Mouse (Mus musculus): ENCODE results near the gene Xrcc5. TPM values are rescaled to one million over a fixed set of nuclear protein-coding genes. Genes with fewer than 3 reads are reported as not detected.
A peak's percentile ranks its signal among the peaks of the same experiment; 100 is the strongest.

Gene Xrcc5
- polyA plus RNA-seq, 1 experiment from 2014 or later: 38.5 TPM

- no peak for DNase-seq (ENCODE audit: low read depth, low spot score)
- POLR2A ChIA-PET: no interaction called here
- TF ChIP-seq CTCF (IDR thresholded peaks at IDR 0.05): no peak
- H3K27me3 ChIP-seq: no peaks in the 10 kb centered on the region
- CTCF ChIA-PET: no interaction called here
- ATAC-seq: no peak
- in situ Hi-C loops (cut with MboI; ENCODE audit: low pct_unique_long_range_greater_than_20kb): no loop called here
Observed at GRCm38 (mm10) chr1:72291925-72292324, 15.3 kb upstream of the Xrcc5 start.

- H3K27me3 ChIP-seq: no peaks in the 10 kb centered on the region
- TF ChIP-seq CTCF (IDR thresholded peaks at IDR 0.05): no peak
- in situ Hi-C loops (cut with MboI; ENCODE audit: low pct_unique_long_range_greater_than_20kb): no loop called here
- ATAC-seq (no peak), DNase-seq (ENCODE audit: low read depth, low spot score) (no peak)
- POLR2A ChIA-PET: interaction anchor here (0.6 kb wide), 1 partner anchor 69 kb away, joined by 3 read pairs; no protein-coding TSS in a partner anchor
- CTCF ChIA-PET: no interaction called here
Observed at GRCm38 (mm10) chr1:72293869-72294663, 13.2 kb upstream of the Xrcc5 start.

- TF ChIP-seq CTCF (IDR thresholded peaks at IDR 0.05): no peak
- CTCF ChIA-PET: no interaction called here
- POLR2A ChIA-PET: no interaction called here
- ATAC-seq (no peak), DNase-seq (ENCODE audit: low read depth, low spot score) (no peak)
- no peaks in the 10 kb centered on the region for H3K27me3 ChIP-seq
- in situ Hi-C loops (cut with MboI; ENCODE audit: low pct_unique_long_range_greater_than_20kb): no loop called here
Observed at GRCm38 (mm10) chr1:72295746-72296145, 11.5 kb upstream of the Xrcc5 start.

- no peaks in the 10 kb centered on the region for H3K27me3 ChIP-seq
- no peak for ATAC-seq
- no peak for TF ChIP-seq CTCF (IDR thresholded peaks at IDR 0.05)
- no peak for DNase-seq (ENCODE audit: low read depth, low spot score)
- POLR2A ChIA-PET: no interaction called here
- in situ Hi-C loops (cut with MboI; ENCODE audit: low pct_unique_long_range_greater_than_20kb): loop anchor here (10.0 to 25.0 kb wide), 3 partner anchors 410 to 1510 kb away; partner anchors contain the start of genes Ankar and Rpl37a
- CTCF ChIA-PET: no interaction called here
Observed at GRCm38 (mm10) chr1:72301845-72302244, 5.4 kb upstream of the Xrcc5 start.

GRCm38 (mm10) chr1:72306241-72306640, 980 bp upstream of the Xrcc5 start:
- DNase-seq (ENCODE audit: low read depth, low spot score) (no peak), ATAC-seq (no peak)
- POLR2A ChIA-PET: interaction anchor here (0.7 kb wide), 1 partner anchor 19 kb away, joined by 3 read pairs; no protein-coding TSS in a partner anchor
- CTCF ChIA-PET: interaction anchor here (1.2 kb wide), 1 partner anchor 22 kb away, joined by 3 read pairs; the partner anchor contains the start of genes Pecr and Tmem169
- in situ Hi-C loops (cut with MboI; ENCODE audit: low pct_unique_long_range_greater_than_20kb): loop anchor here (5.0 to 25.0 kb wide), 4 partner anchors 49 to 1506 kb away; partner anchors contain the start of genes Ankar and Rpl37a
- TF ChIP-seq CTCF (IDR thresholded peaks at IDR 0.05): no peak
- no peaks in the 10 kb centered on the region for H3K27me3 ChIP-seq

- peak; percentile 64 for TF ChIP-seq CTCF (IDR thresholded peaks at IDR 0.05)
- ATAC-seq (peak; percentile 24), DNase-seq (ENCODE audit: low read depth, low spot score) (no peak)
- CTCF ChIA-PET: interaction anchor here (1.2 kb wide), 1 partner anchor 23 kb away, joined by 3 read pairs; the partner anchor contains the start of genes Pecr and Tmem169
- no peaks in the 10 kb centered on the region for H3K27me3 ChIP-seq
- POLR2A ChIA-PET: interaction anchor here (0.7 kb wide), 1 partner anchor 19 kb away, joined by 3 read pairs; no protein-coding TSS in a partner anchor
- in situ Hi-C loops (cut with MboI; ENCODE audit: low pct_unique_long_range_greater_than_20kb): loop anchor here (5.0 to 25.0 kb wide), 4 partner anchors 49 to 1506 kb away; partner anchors contain the start of genes Ankar and Rpl37a
Observed at GRCm38 (mm10) chr1:72306679-72307181, 491 bp upstream of the Xrcc5 start.

- in situ Hi-C loops (cut with MboI; ENCODE audit: low pct_unique_long_range_greater_than_20kb): loop anchor here (5.0 to 25.0 kb wide), 4 partner anchors 52 to 1503 kb away; partner anchors contain the start of genes Ankar and Rpl37a
- CTCF ChIA-PET: interaction anchor here (1.3 kb wide), 1 partner anchor 36 kb away, joined by 3 read pairs; no protein-coding TSS in a partner anchor
- no peaks in the 10 kb centered on the region for H3K27me3 ChIP-seq
- POLR2A ChIA-PET: interaction anchor here (1.6 kb wide), 1 partner anchor 52 kb away, joined by 3 read pairs; no protein-coding TSS in a partner anchor
- DNase-seq (ENCODE audit: low read depth, low spot score) (no peak), ATAC-seq (no peak)
- no peak for TF ChIP-seq CTCF (IDR thresholded peaks at IDR 0.05)
Observed at GRCm38 (mm10) chr1:72308919-72309318, 1.7 kb downstream of the Xrcc5 start.

- TF ChIP-seq CTCF (IDR thresholded peaks at IDR 0.05): no peak
- DNase-seq (ENCODE audit: low read depth, low spot score) (no peak), ATAC-seq (no peak)
- in situ Hi-C loops (cut with MboI; ENCODE audit: low pct_unique_long_range_greater_than_20kb): loop anchor here (5.0 to 25.0 kb wide), 5 partner anchors 53 to 1502 kb away; partner anchors contain the start of genes Ankar and Rpl37a
- ChIA-PET CTCF (interaction anchor here (1.2 to 1.3 kb wide), 2 partner anchors 8 to 37 kb away, joined by 3 to 4 read pairs; no protein-coding TSS in a partner anchor), POLR2A (no interaction called here)
- H3K27me3 ChIP-seq: no peaks in the 10 kb centered on the region
Observed at GRCm38 (mm10) chr1:72309744-72310424, 2.7 kb downstream of the Xrcc5 start.

GRCm38 (mm10) chr1:72312701-72313398, 5.6 kb downstream of the Xrcc5 start:
- no peak for DNase-seq (ENCODE audit: low read depth, low spot score)
- ATAC-seq: no peak
- no peak for TF ChIP-seq CTCF (IDR thresholded peaks at IDR 0.05)
- no peaks in the 10 kb centered on the region for H3K27me3 ChIP-seq
- in situ Hi-C loops (cut with MboI; ENCODE audit: low pct_unique_long_range_greater_than_20kb): loop anchor here (10.0 to 25.0 kb wide), 3 partner anchors 262 to 1499 kb away; partner anchors contain the start of genes Ankar and Rpl37a
- POLR2A ChIA-PET: no interaction called here
- CTCF ChIA-PET: interaction anchor here (0.8 kb wide), 1 partner anchor 18 kb away, joined by 3 read pairs; no protein-coding TSS in a partner anchor

All from Patski (cell line).